Mouse (Mus musculus) MEL (cell line): Measurements from ENCODE around the gene Nacc2. TPM values are rescaled to one million over a fixed set of nuclear protein-coding genes. Genes with fewer than 3 reads are reported as not detected.

Experiments used
- DNase-seq: peaks from one replicate; pipeline ENCODE4 v3.0.0; 2011; ENCODE audit warnings: low read depth, low spot score
- H3K27ac ChIP-seq: 2 replicates; pipeline ENCODE4 v1.5.1; 2012; ENCODE audit warnings: low read depth, mild to moderate bottlenecking, control low read depth, low read length, moderate library complexity; ENCODE audit not compliant: control insufficient read depth
- H3K27me3 ChIP-seq, 2 experiments: fragments of 150-350 bp in 1 of 2; sonication (generic) in 1 of 2; 2 replicates each; pipeline ENCODE4 v1.6.1; 2012; ENCODE audit warnings: low read length in 2 of 2, mild to moderate bottlenecking in 2 of 2, improper control_type of control experiment in 1 of 2, moderate library complexity in 1 of 2; ENCODE audit not compliant: insufficient read depth in 2 of 2, control insufficient read depth in 1 of 2
- H3K36me3 ChIP-seq, 2 experiments: 2 replicates each; pipeline ENCODE4 v1.6.1; 2012 to 2014; ENCODE audit warnings: low read length in 2 of 2, improper control_type of control experiment in 1 of 2, inconsistent platforms in 1 of 2, mild to moderate bottlenecking in 1 of 2; ENCODE audit not compliant: insufficient read depth in 2 of 2, control insufficient read depth in 1 of 2
- H3K4me1 ChIP-seq, 2 experiments: fragments of 150-350 bp in 1 of 2; sonication (generic) in 1 of 2; 2 replicates each; pipeline ENCODE4 v1.6.1; 2012; ENCODE audit warnings: low read length in 2 of 2, improper control_type of control experiment in 1 of 2, mild to moderate bottlenecking in 1 of 2; ENCODE audit not compliant: insufficient read depth in 2 of 2, control insufficient read depth in 1 of 2
- H3K4me3 ChIP-seq, 2 experiments: fragments of 150-350 bp in 1 of 2; sonication (generic) in 1 of 2; 2 replicates each; pipeline ENCODE4 v1.5.1; 2012; ENCODE audit warnings: low read depth in 2 of 2, low read length in 2 of 2, mild to moderate bottlenecking in 2 of 2, moderate library complexity in 2 of 2, control low read depth in 1 of 2, improper control_type of control experiment in 1 of 2; ENCODE audit not compliant: control insufficient read depth in 1 of 2, insufficient read depth in 1 of 2
- H3K79me2 ChIP-seq: 2 replicates; pipeline ENCODE4 v1.6.1; 2012; ENCODE audit warnings: mild to moderate bottlenecking, low read length, moderate library complexity; ENCODE audit not compliant: control insufficient read depth, poor library complexity, insufficient read depth
- H3K9ac ChIP-seq: 2 replicates; pipeline ENCODE4 v1.6.1; 2012; ENCODE audit warnings: low read depth, mild to moderate bottlenecking, control low read depth, low read length, moderate library complexity; ENCODE audit not compliant: control insufficient read depth, poor library complexity, severe bottlenecking
- H3K9me3 ChIP-seq: fragments of 150-350 bp; sonication (generic); replicated peaks from 2 replicates; pipeline ENCODE4 v1.6.1; 2012; ENCODE audit warnings: mild to moderate bottlenecking, low read length, improper control_type of control experiment, moderate library complexity; ENCODE audit not compliant: insufficient read depth
- CHD2 ChIP-seq: IDR thresholded peaks from 2 replicates; pipeline ENCODE4 v1.6.1; 2011; ENCODE audit warnings: low read length, improper control_type of control experiment
- ELF1 ChIP-seq: IDR thresholded peaks from 2 replicates; pipeline ENCODE4 v1.6.1; 2014; ENCODE audit warnings: low read depth, mild to moderate bottlenecking, inconsistent platforms, low read length, improper control_type of control experiment, moderate library complexity
- EP300 ChIP-seq, 2 experiments: IDR thresholded peaks; 2 replicates each; pipeline ENCODE4 v1.6.1; 2011; ENCODE audit warnings: improper control_type of control experiment in 2 of 2, low read length in 2 of 2, low read depth in 1 of 2, mild to moderate bottlenecking in 1 of 2
- ETS1 ChIP-seq: IDR thresholded peaks from 2 replicates; pipeline ENCODE4 v1.6.1; 2012; ENCODE audit warnings: low read depth, mild to moderate bottlenecking, inconsistent platforms, low read length, improper control_type of control experiment, moderate library complexity
- HCFC1 ChIP-seq: IDR thresholded peaks from 2 replicates; pipeline ENCODE4 v1.6.1; 2012; ENCODE audit warnings: low read depth, mild to moderate bottlenecking, inconsistent platforms, low read length, improper control_type of control experiment, moderate library complexity
- JUND ChIP-seq: IDR thresholded peaks from 2 replicates; pipeline ENCODE4 v1.6.1; 2011; ENCODE audit warnings: low read depth, mild to moderate bottlenecking, improper control_type of control experiment, low read length
- KAT2A ChIP-seq: conservative IDR thresholded peaks from 2 replicates; pipeline ENCODE4 v1.6.1; 2012; ENCODE audit warnings: low read depth, low read length, improper control_type of control experiment, inconsistent platforms
- MAFK ChIP-seq: IDR thresholded peaks from 2 replicates; pipeline ENCODE4 v1.6.1; 2011; ENCODE audit warnings: low read depth, mild to moderate bottlenecking, low read length, improper control_type of control experiment, borderline replicate concordance
- MAZ ChIP-seq: IDR thresholded peaks from 2 replicates; pipeline ENCODE4 v1.6.1; 2012; ENCODE audit warnings: low read depth, mild to moderate bottlenecking, inconsistent platforms, low read length, improper control_type of control experiment
- MEF2A ChIP-seq: IDR thresholded peaks from 2 replicates; pipeline ENCODE4 v1.6.1; 2014; ENCODE audit warnings: low read depth, mild to moderate bottlenecking, inconsistent platforms, low read length, improper control_type of control experiment; ENCODE audit not compliant: poor library complexity, insufficient replicate concordance, severe bottlenecking; ENCODE audit errors: extremely low read depth
- MXI1 ChIP-seq: IDR thresholded peaks from 2 replicates; pipeline ENCODE4 v1.6.1; 2011; ENCODE audit warnings: mild to moderate bottlenecking, low read depth, low read length, improper control_type of control experiment
- NELFE ChIP-seq: IDR thresholded peaks from 2 replicates; pipeline ENCODE4 v1.6.1; 2011; ENCODE audit warnings: low read depth, low read length, improper control_type of control experiment
- NRF1 ChIP-seq: IDR thresholded peaks from 2 replicates; pipeline ENCODE4 v1.6.1; 2014; ENCODE audit warnings: low read depth, mild to moderate bottlenecking, inconsistent platforms, low read length, improper control_type of control experiment, moderate library complexity; ENCODE audit not compliant: poor library complexity, insufficient read depth, severe bottlenecking
- POLR2A ChIP-seq, 2 experiments: IDR thresholded peaks; 2 replicates each; pipeline ENCODE4 v1.6.1; 2011 to 2012; ENCODE audit warnings: low read length in 2 of 2, mild to moderate bottlenecking in 2 of 2, control low read depth in 1 of 2, improper control_type of control experiment in 1 of 2, low read depth in 1 of 2, moderate library complexity in 1 of 2; ENCODE audit not compliant: control insufficient read depth in 1 of 2, insufficient read depth in 1 of 2, poor library complexity in 1 of 2
- POLR2AphosphoS2 ChIP-seq: IDR thresholded peaks from 2 replicates; pipeline ENCODE4 v1.6.1; 2011; ENCODE audit warnings: low read length, improper control_type of control experiment
- RCOR1 ChIP-seq: IDR thresholded peaks from 2 replicates; pipeline ENCODE4 v1.6.1; 2012; ENCODE audit warnings: low read depth, mild to moderate bottlenecking, inconsistent platforms, low read length, improper control_type of control experiment
- SMC3 ChIP-seq: IDR thresholded peaks from 2 replicates; pipeline ENCODE4 v1.6.1; 2011; ENCODE audit warnings: low read depth, low read length, improper control_type of control experiment
- TAL1 ChIP-seq: IDR thresholded peaks from 2 replicates; pipeline ENCODE4 v1.6.1; 2012; ENCODE audit warnings: mild to moderate bottlenecking, inconsistent platforms, low read length, moderate library complexity, mixed read lengths
- TBP ChIP-seq: IDR thresholded peaks from 2 replicates; pipeline ENCODE4 v1.8.0; 2011; ENCODE audit warnings: low read depth, low read length, improper control_type of control experiment
- USF1 ChIP-seq: IDR thresholded peaks from 2 replicates; pipeline ENCODE4 v1.6.1; 2014; ENCODE audit warnings: low read depth, mild to moderate bottlenecking, inconsistent platforms, low read length, improper control_type of control experiment, moderate library complexity
- ZC3H11A ChIP-seq: IDR thresholded peaks from 2 replicates; pipeline ENCODE4 v1.6.1; 2012; ENCODE audit warnings: low read depth, mild to moderate bottlenecking, inconsistent platforms, low read length, improper control_type of control experiment
- ZKSCAN1 ChIP-seq: IDR thresholded peaks from 2 replicates; pipeline ENCODE4 v1.6.1; 2012; ENCODE audit warnings: low read depth, mild to moderate bottlenecking, inconsistent platforms, low read length, improper control_type of control experiment, moderate library complexity
- ZNF384 ChIP-seq: IDR thresholded peaks from 2 replicates; pipeline ENCODE4 v1.6.1; 2012; ENCODE audit warnings: low read depth, mild to moderate bottlenecking, inconsistent platforms, low read length, improper control_type of control experiment
- polyA plus RNA-seq, 2 experiments: library from polyadenylated mRNA; stranded (reverse) in 1 of 2; unstranded in 1 of 2; fragments of >175 nt in 1 of 2; fragments of >200 nt in 1 of 2; gene quantifications; 2 replicates each; pipeline versions ENCODE4 v1.2.1 to v1.2.4; 2012; ENCODE audit warnings: low replicate concordance in 2 of 2, low read depth in 1 of 2; ENCODE audit not compliant: insufficient read length in 2 of 2, insufficient read depth in 1 of 2, missing spikeins in 1 of 2
- total RNA-seq: library from RNA; depleted of rRNA; stranded (reverse); fragments of 300-350 nt; gene quantifications from 2 replicates; pipeline ENCODE4 v1.2.3, GENCODE M21; 2012

Nacc2 gene
- total and polyA plus RNA-seq, 3 experiments: 0.19 to 1.7 TPM; not detected in 1

DNA sequence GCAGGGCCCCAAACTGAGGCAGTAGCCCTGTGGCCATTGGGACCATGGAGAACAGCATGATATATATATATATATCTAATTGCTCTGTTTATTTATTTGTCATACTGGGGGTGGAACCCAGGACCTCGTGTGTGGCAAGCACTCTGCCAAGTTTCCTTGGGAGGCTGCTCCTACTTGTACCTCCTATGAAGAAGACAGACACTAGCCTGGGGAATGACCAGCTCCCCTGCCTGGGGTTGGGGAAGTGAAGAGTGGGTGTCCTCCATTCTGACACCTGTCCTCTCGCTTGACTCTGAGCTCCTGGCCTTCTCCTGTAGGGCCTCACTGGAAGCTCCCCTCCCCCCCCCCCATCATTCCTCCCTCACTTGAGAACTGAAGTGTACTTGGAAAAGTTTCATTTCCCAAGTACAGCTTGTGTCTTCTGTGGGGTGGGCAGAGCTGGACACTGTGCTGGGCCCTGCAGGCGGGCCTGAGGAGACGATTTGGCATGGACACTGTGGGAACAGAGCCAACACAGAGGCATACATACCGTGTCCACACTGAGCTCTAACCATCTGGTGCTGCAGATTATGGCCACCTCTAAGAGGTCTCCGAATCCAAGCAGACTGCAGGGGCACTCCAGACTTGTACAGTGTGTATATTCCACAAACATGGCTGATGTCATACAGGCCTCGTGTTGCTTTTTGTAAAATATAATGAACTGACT lies 23.5 kb upstream of the Nacc2 start:
- TF ChIP-seq NELFE: no peak
- no peak for TF ChIP-seq TAL1
- TF ChIP-seq NRF1: no peak
- TF ChIP-seq KAT2A: no peak
- no peak for TF ChIP-seq USF1
- TF ChIP-seq MAZ: no peak
- no peak for TF ChIP-seq ZC3H11A
- TF ChIP-seq JUND: no peak
- no peak for TF ChIP-seq RCOR1
- no peak for TF ChIP-seq CHD2
- TF ChIP-seq MAFK: no peak
- no peak for TF ChIP-seq MXI1
- no peak for TF ChIP-seq POLR2A (IDR thresholded peaks at IDR 0.05; ENCODE audit: control insufficient read depth in 1 of 2, insufficient read depth in 1 of 2, low read depth in 1 of 2, low read length in 2 of 2, poor library complexity in 1 of 2)
- H3K27ac ChIP-seq: no peak overlapping the region
- H3K4me1 ChIP-seq: no peaks in the 10 kb centered on the region
- no peaks in the 10 kb centered on the region for H3K27me3 ChIP-seq
- no peaks in the 10 kb centered on the region for H3K36me3 ChIP-seq
- no peak for DNase-seq
- H3K9me3 ChIP-seq: no peaks in the 10 kb centered on the region
- no peaks in the 10 kb centered on the region for H3K79me2 ChIP-seq
- H3K4me3 ChIP-seq: no peak overlapping the region
- no peak overlapping the region for H3K9ac ChIP-seq

DNA sequence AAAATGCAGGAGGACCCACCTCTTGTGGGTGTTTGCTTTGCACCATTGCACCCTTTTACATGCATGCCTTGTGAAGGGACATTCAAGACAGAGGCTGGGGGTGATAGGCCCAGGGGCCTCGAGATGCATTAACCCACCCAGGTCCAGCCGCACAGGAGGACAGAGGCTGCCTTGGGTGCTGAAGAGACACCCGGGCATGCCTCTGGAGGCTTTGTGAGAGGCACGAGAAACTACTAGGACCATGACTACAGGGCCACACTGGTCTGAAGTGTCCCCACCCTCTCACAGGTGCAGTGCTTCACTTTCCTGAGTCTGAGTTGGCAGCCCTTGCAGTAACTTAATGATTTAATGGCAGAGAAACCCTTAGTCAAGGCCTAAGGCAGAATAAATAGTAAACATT lies 22.1 kb upstream of the Nacc2 start:
- no peak overlapping the region for H3K4me3 ChIP-seq
- H3K36me3 ChIP-seq: peaks cover 0 to 2% of the 10 kb centered on the region in 2 experiments; a peak in 1 of 4 replicates
- no peak for TF ChIP-seq ETS1
- no peak for TF ChIP-seq USF1
- no peak for TF ChIP-seq EP300 (IDR thresholded peaks at IDR 0.05; ENCODE audit: low read depth in 1 of 2, low read length in 2 of 2)
- TF ChIP-seq ZKSCAN1: no peak
- no peak for TF ChIP-seq POLR2AphosphoS2
- no peak for TF ChIP-seq ZNF384
- TF ChIP-seq NRF1: no peak
- TF ChIP-seq ELF1: no peak
- TF ChIP-seq SMC3: no peak
- no peak for TF ChIP-seq TBP
- TF ChIP-seq NELFE: no peak
- TF ChIP-seq HCFC1: no peak
- TF ChIP-seq MEF2A: no peak
- TF ChIP-seq POLR2A (IDR thresholded peaks at IDR 0.05; ENCODE audit: control insufficient read depth in 1 of 2, insufficient read depth in 1 of 2, low read depth in 1 of 2, low read length in 2 of 2, poor library complexity in 1 of 2): no peak
- no peak overlapping the region for H3K27ac ChIP-seq
- no peak overlapping the region for H3K9ac ChIP-seq
- H3K9me3 ChIP-seq: no peaks in the 10 kb centered on the region
- no peak for DNase-seq
- no peaks in the 10 kb centered on the region for H3K27me3 ChIP-seq
- peaks cover 0 to 5% of the 10 kb centered on the region in 2 experiments; a peak in 1 of 4 replicates for H3K4me1 ChIP-seq
- H3K79me2 ChIP-seq: peaks cover 3% of the 10 kb centered on the region; the same call in 1 of the 2 replicates
